Mouse (Mus musculus) left cerebral cortex, adult 6 months (tissue): ENCODE results near the gene Sema5a. TPM values are rescaled to one million over a fixed set of nuclear protein-coding genes. Genes with fewer than 3 reads are reported as not detected.

Experiments
- long read RNA-seq, 2 experiments: library from polyadenylated mRNA; unstranded; transcript quantifications; one replicate each; pipeline ENCODE4 v2.0.0; 2019 to 2020
- polyA plus RNA-seq: library from polyadenylated mRNA; unstranded; fragments of <200 nt; fragmentation: Nextera tagmentation; gene quantifications from 2 replicates; pipeline ENCODE4 v1.2.3, GENCODE M21; 2021

Gene Sema5a
- polyA plus RNA-seq, result 3.4 and 4.0 TPM in 2 replicates
- long read RNA-seq, experiment 1, full-length matches to known transcripts, result 2 of 12 reads
- long read RNA-seq, experiment 1, partial matches to known transcripts, result 1 of 12 reads
- long read RNA-seq, experiment 1, other reads (novel, unspliced or antisense), result 9 of 12 reads
- long read RNA-seq, experiment 2, partial matches to known transcripts, result 2 of 7 reads
- long read RNA-seq, experiment 2, other reads (novel, unspliced or antisense), result 5 of 7 reads

DNA sequence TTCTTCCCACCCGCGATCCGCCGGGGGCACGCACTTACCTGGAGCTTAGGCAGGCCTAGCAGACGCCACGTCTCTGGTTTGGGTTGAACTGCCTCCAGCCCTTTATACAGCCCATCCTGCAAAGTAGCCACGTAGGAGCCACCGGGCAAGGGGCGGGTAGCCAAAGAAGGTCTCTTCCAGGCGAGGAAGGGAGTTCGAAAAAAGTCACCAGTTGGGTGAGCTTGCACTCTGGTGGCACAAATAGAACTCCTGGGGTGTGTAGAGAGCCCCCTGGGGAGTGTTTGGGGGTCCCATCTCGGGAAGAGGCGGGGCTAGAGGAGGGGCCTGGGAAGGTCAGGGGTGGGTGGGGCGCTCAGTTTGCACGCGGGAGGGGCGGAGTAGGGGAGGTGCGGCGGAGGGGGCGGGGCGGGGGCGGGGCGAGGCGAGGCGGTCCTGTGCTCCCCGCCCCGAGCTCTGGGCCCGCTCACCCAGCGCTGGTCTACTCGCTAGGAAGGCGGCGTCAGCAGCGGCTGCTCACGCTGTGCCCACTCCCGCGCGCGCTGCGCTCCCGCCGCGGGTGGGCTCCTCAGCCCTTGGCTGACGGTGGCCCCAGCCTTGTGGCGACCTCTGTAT, at the start of gene Sema5a:
Sema5a (plus strand) TSS at position 467 of the 612 bp plus-strand sequence.

Other genes with a start within 250 kb of the Sema5a start
- gene Tas2r119, start 67.5 kb upstream of the Sema5a start, polyA plus RNA-seq, result not detected in 2 replicates